Mouse (Mus musculus) 3T3-L1 (cell line): ENCODE measurements around the gene Dync2li1.

ENCODE experiments used
- DNase-seq: peaks from one replicate; pipeline ENCODE4 v3.0.0-alpha.2; 2015; ENCODE audit warnings: low read depth, low spot score

Dync2li1 gene

GRCm38 (mm10) chr17:84611500-84611899 lies 14.8 kb upstream of the Dync2li1 start:
- peak; percentile 77 for DNase-seq

DNA sequence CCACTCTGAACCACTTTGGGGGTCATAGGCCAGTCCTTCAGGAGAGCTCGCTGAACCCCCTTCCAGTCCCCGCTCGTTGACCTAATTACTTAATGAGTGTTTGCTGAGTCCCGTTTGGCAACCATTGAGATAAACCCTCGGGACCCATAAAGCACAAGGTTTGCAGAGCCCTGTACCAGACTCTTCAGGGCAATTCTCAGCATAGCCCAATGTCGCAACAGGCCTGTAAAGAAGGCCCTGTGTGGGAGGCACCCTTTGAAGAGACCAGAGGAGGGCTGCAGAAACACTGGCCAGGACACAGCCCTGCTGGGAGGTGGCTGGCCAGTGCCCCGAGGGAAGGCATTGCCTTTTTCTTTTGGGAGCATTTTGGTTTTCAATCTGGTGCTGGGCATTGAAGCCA lies 14.3 kb upstream of the Dync2li1 start:
- peak; percentile 75 for DNase-seq

DNA sequence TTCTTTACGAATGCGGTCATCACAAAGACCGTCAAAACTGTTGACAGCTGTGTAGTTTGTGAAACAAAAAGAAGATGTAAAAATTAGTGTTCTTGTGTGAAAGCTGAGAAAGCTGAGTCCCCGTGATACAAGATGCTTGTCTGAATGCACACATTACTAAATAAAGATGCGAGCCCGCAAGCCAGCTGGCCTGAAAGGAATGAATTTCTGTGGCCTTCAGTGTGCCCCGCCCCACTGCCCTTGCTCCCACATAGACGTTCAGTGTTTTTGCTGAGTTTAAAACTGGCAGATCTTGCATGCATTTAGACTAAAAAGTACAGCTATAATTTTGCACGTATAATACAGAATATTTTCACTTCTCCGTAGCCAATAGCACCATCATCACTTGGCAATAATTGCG lies 10.5 kb upstream of the Dync2li1 start:
- no peak for DNase-seq

DNA sequence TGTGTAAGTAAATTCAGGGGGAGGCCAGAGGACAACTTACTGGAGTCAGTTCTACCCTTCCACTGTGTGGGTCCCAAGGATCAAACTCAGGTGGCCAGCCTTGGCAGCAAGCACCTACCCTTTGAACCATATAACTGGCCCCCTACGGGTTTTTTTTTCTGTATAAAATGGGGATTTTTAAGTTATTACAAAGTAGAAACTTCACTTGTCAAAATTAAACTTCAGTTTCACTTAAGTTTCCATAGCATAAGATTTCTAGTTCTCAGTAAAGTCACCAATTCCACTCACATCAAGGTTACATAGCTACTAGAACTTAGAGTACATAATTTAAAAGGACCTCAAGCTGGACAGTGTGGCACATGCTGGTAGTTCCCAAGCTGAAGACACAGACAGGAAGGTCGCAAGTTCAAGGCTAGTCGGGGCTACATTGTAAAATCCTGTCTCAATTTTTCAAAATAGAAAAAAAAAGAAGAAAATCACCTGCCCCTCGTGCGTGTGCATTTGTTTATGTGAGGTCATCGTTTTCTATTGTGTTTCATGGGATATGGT lies 9.7 kb upstream of the Dync2li1 start:
- DNase-seq, result no peak

GRCm38 (mm10) chr17:84617953-84618352 lies 8.3 kb upstream of the Dync2li1 start:
- DNase-seq, result no peak

DNA sequence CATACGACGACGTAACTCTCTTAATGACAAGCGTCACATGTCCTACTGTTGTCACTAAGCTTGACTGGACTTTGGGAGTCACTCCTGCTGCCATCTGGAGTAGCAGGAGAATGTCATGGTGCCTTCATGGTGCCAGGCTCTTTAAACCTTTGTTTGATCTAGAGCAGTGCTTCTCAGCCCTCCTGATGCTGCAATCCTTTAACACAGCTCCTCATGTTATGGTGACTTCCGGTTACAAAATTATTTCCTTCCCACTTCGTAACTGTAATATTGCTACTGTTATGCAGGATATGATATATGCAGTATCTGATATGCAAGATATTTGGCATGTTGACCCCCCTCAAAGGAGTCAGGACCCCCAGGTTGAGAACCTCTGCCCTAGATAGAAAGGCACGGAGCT lies 7.2 kb upstream of the Dync2li1 start:
- DNase-seq, result no peak

- no peak for DNase-seq
These were observed 6.2 kb upstream of the Dync2li1 start for GRCm38 (mm10) chr17:84620076-84620475.

GRCm38 (mm10) chr17:84620610-84621009 lies 5.7 kb upstream of the Dync2li1 start:
- DNase-seq, result no peak

DNA sequence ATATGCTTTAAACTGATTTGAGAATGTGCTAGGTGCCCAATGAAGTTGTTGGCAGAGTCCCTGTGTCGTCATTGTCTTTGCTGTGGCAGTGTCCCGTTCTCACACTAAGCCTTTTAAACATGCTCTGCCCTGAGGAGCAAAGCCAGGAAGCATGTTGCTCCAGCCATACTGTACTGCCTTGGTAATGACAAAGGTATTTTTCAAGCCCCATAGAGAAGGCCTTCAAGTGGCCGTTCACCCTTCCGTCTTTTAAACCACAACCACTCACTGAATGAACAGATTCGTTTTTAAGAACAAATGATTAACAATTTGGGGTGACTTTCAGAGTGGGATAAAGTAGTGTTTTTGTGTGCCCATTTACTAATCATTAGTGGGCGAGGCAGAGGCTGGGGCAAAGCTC lies 5.1 kb upstream of the Dync2li1 start:
- no peak for DNase-seq

- DNase-seq, result peak; percentile 22
These were observed 4.3 kb upstream of the Dync2li1 start for GRCm38 (mm10) chr17:84622028-84622427.

GRCm38 (mm10) chr17:84622873-84623272 lies 3.4 kb upstream of the Dync2li1 start:
- peak; percentile 57 for DNase-seq

DNA sequence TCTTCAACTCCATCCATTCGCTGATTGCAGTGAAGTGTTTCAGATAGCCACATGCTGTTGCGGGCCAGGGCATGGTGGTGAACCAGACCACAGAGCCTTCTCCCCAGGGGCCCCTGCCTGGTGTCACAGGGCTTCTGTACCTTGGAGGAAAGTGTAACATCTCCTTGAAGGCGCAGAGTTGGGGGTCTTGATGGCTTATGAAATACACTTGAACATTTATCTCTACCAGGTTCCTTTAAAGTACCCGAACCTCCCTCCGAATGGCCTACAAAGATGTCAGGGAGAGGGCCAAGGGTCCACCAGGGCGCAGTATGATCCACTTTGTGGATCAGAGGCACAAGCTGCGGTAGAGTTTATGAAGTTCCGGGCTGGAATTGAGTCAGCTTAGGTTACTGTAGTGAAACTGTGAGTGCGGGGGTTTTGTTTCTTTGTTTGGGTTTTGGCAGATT lies 585 bp downstream of the Dync2li1 start:
- peak; percentile 59 for DNase-seq

DNA sequence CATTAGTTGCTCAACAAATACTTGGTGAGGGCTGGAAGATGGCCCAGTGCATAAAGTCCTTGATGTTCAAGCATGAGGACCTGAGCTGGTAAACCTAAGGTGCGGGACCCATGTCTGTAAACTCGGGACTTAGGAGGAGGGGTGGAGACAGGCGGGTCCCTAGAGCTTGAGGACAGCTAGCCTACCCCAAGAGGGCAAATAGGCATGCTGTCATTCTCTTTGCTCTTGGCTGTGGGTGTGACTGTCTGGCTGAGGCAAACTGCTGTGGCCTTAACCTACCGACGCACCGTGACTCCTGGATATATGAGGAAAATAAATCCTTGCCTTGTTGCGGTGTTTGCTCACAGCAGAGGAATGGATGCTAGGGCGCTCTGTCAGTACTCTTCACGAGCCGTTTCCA lies 1.4 kb downstream of the Dync2li1 start:
- no peak for DNase-seq

DNA sequence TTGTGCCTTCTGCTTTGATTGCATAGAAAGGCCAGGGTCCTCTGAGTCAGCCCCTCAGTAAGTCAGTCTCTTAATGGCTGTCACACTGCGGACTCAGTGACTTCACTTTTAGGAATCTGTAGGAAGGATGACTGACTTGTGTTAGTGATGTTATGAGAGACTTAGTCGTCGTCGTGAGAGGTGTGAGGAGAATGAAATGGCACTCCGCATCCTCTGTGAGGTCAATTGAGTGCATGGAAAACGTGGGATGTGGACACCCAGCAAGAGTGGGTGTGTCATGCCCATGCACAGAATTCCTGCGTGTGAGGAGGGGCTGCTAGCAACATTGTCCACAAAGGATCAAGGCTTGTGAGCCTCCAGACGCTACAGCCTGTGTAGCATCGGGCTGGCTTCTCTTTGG lies 2.3 kb downstream of the Dync2li1 start:
- no peak for DNase-seq

DNA sequence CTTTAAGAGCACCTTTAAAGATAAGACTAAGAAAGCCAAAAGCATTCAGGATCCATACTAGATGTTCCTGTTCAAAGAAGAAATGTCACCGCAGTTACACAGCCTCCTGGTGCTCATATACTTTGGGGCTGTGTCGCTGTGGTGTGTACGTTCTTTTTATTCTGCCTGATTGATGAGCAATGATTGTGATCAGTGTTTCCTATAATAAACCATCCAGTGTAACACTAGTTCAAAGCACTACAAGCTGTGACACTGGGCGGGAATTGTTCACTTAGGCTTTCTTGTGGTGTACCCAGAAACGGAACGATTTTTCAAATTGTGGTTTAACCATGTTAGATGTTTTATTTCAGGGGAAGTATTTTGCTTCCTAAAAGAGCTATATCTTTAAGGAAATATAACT lies 5.5 kb downstream of the Dync2li1 start:
- DNase-seq, result no peak

GRCm38 (mm10) chr17:84633443-84633842 lies 7.1 kb downstream of the Dync2li1 start:
- no peak for DNase-seq

DNA sequence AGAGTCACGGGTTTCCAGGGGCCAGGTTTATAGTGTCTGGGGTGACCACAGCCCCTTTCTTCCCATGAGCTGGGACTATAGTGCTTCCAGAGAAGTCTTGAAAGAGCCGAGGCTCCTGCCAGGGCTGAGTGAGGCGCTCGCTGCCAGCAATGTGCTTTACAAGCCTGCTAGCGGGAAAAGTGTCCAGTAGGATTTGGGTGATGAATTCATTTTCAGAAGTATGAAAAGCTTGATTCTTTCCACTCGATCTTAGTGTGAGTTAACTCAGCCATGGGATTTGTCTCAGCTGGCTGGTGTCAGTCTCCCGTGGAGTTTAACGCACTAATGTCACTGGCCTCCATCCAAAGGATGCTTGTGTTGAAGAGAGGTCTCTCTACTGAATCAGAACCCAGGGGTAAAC lies 10.0 kb downstream of the Dync2li1 start:
- DNase-seq, result no peak

DNA sequence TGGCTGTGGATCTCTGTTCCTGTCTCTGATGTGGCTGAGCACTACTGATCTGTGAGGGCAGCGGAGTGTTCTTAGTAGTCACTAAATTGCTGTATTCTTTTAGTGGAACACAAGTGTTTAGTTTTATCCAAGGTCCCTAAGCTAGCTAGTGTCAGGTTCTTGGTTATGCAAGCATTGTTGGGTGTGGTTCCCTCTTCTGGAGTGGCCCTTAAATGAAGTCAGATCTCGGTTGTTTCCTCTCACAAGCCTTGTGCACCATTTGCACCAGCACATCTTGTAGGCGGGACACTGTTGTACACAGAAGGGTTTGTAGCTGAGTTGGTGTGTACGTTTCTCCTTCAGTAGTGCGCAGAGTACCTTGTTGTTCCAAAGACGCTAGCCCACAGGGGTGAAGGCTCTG lies 11.7 kb downstream of the Dync2li1 start:
- DNase-seq, result no peak

GRCm38 (mm10) chr17:84639796-84640378 lies 13.6 kb downstream of the Dync2li1 start:
- DNase-seq, result no peak

DNA sequence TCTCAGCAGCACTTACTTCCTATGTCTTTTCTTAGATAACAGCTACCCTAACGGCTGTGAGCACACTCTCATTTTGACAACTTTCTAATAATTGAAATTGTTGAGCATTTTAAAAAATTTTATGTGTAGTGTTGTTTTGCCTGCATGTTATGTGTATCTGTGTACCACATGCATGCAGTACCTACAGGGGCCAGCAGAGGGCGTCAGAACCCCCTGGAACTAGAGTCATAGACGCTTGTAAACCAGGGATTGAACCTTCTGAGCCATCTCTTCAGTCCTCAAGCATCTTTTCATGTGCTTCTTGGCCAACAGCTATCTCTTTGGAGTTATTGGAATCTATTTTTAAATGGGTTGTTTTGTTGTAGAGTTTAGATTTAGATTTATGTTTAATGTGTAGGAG lies 15.6 kb downstream of the Dync2li1 start:
- DNase-seq, result peak; percentile 46

GRCm38 (mm10) chr17:84642324-84642723 lies 16.0 kb downstream of the Dync2li1 start:
- DNase-seq, result no peak

- DNase-seq, result no peak
These were observed 18.2 kb downstream of the Dync2li1 start for GRCm38 (mm10) chr17:84644292-84645050.

DNA sequence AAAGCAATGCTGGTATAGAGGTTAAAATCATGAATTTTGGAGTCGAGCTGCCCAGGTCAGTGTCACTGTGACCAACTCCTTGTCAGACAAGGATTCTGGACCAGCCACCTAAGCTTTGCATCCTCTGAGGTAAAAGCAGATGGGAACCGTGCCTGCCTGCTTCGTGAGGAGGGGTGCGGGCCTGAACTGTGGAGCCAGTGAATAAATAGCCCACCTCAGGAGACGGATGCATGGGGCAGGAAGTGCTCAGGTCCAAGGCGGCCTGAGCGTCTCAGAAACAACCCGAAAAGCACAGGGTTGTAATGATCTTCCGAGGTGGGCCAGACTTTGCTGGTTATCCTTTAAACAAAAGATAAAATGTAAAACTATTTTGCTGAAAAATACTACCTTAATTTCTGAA lies 18.8 kb downstream of the Dync2li1 start:
- DNase-seq, result no peak
